Mouse (Mus musculus) c-Kit-negative CD71-positive TER-119-positive erythroid progenitor cells, embryonic 14.5 days (primary cell): ENCODE data around the gene Zfp281.

Source experiments
- DNase-seq: peaks from one replicate; pipeline ENCODE4 v3.0.0-alpha.2; 2013; ENCODE audit warnings: low read depth, low spot score

Zfp281 gene

GRCm38 (mm10) chr1:136656619-136657018 is 31.9 kb downstream of the Zfp281 start:
- DNase-seq: no peak

- DNase-seq: no peak
Measured at GRCm38 (mm10) chr1:136658456-136659227, 33.9 kb downstream of the Zfp281 start.

- no peak for DNase-seq
Measured at GRCm38 (mm10) chr1:136659337-136659736, 34.6 kb downstream of the Zfp281 start.

GRCm38 (mm10) chr1:136659917-136660316 is 35.2 kb downstream of the Zfp281 start:
- no peak for DNase-seq

GRCm38 (mm10) chr1:136661511-136661910 is 36.8 kb downstream of the Zfp281 start:
- DNase-seq: no peak

GRCm38 (mm10) chr1:136661939-136662563 is 37.4 kb downstream of the Zfp281 start:
- DNase-seq: no peak

GRCm38 (mm10) chr1:136664921-136665582 is 40.4 kb downstream of the Zfp281 start:
- no peak for DNase-seq

GRCm38 (mm10) chr1:136666513-136666912 is 41.8 kb downstream of the Zfp281 start:
- DNase-seq: no peak

GRCm38 (mm10) chr1:136669926-136670325 is 45.2 kb downstream of the Zfp281 start:
- DNase-seq: no peak

GRCm38 (mm10) chr1:136670421-136670820 is 45.7 kb downstream of the Zfp281 start:
- no peak for DNase-seq

- DNase-seq: no peak
Measured at GRCm38 (mm10) chr1:136671767-136672434, 47.2 kb downstream of the Zfp281 start.

- no peak for DNase-seq
Measured at GRCm38 (mm10) chr1:136672564-136672963, 47.9 kb downstream of the Zfp281 start.

- no peak for DNase-seq
Measured at GRCm38 (mm10) chr1:136673293-136673692, 48.6 kb downstream of the Zfp281 start.

GRCm38 (mm10) chr1:136674548-136675455 is 50.1 kb downstream of the Zfp281 start:
- no peak for DNase-seq

- no peak for DNase-seq
Measured at GRCm38 (mm10) chr1:136675736-136676444, 51.2 kb downstream of the Zfp281 start.

- DNase-seq: no peak
Measured at GRCm38 (mm10) chr1:136676445-136676755, 51.7 kb downstream of the Zfp281 start.

GRCm38 (mm10) chr1:136677847-136678325 is 53.2 kb downstream of the Zfp281 start:
- no peak for DNase-seq

- no peak for DNase-seq
Measured at GRCm38 (mm10) chr1:136678836-136679235, 54.1 kb downstream of the Zfp281 start.
